Mouse (Mus musculus): ENCODE measurements around the gene Arhgef7.
"Not testable (repeated sequence)": the region's sequence is repeated elsewhere in the genome, so short reads cannot be mapped to it uniquely, and the experiment has no call there.

Gene Arhgef7

DNA sequence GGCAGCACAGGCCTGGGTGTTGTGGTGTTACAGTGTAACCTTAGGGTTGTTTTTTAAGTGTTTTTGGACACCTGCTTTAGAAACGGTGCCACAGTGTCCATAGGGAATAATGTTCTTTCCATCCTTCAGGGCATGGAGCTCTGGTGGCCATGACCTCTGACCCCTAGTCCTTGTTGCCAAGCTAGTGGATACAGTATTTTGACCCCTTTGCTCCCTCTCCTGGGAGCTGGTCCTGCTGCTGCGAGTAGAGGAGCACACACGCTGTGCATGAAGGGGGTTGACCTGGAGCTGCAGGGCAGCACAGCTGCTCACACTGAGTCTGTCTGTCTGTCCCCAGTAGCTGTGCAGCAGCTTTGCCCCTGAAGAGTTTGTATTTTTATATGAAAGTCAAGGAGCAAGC, 98.2 kb downstream of the Arhgef7 start:
- ATAC-seq (ENCODE audit: insufficient number of reproducible peaks, low FRiP score, low TSS enrichment) = no peak

GRCm38 (mm10) chr8:11827312-11827711, 99.8 kb downstream of the Arhgef7 start:
- ATAC-seq (ENCODE audit: insufficient number of reproducible peaks, low FRiP score, low TSS enrichment) = no peak

DNA sequence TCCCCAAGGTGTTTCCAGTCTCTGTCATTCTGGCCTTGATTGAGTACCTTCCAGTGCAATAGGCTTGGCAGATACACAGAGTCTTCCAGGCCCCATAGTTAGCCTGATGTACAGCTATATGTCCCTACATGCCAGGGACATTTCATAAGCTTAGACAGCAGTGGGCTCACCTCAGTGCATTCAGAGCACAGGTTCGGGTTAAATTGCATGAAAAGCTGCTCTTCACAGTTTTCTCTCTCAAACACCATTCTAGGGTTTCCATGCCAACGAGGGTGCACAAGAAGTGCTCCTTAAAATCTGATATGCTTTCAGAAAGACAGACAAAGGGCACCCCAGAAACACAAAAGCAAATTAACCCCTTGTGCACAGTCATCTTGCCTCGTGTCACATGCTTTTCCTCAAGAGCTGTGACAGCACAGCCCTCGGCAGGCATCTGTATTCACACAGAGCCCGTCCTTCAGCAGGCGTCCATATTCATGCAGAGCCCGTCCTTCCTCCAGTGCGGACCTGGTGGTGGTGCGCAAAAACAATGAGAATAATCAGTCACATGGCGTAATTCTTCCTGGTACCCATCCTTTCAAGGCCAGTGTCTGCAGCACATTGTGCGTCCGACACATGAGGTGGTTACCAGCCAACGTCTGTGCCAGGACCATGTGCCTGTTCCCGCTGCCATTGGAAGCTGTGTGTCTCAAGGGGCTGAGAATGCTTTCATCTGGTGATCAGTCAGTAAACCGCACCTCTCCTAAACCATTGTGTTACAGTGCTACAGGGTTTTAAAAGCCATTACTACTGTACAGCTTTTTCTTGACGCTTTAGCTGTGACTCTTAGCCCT, 102.9 kb downstream of the Arhgef7 start:
- ATAC-seq (ENCODE audit: insufficient number of reproducible peaks, low FRiP score, low TSS enrichment) = no peak

DNA sequence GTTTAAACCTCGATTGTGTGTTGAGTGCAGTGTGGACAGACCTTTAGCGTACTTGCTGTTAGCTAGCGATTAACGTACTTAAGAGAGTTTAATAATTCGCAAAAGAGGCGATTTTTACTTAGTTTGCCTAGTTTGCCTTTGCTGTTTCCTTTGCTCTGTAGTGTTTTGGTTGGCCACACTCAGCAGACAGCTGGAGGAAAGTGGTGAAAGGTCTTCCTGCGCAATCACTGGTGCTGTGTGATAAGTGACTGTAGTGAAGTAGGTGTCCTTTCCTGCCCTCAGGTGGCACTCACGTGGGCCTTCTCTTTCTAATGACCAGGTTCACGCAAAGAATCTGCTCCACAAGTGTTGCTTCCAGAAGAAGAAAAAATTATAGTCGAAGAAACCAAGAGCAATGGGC, 103.7 kb downstream of the Arhgef7 start:
- ATAC-seq (ENCODE audit: insufficient number of reproducible peaks, low FRiP score, low TSS enrichment) = no peak

DNA sequence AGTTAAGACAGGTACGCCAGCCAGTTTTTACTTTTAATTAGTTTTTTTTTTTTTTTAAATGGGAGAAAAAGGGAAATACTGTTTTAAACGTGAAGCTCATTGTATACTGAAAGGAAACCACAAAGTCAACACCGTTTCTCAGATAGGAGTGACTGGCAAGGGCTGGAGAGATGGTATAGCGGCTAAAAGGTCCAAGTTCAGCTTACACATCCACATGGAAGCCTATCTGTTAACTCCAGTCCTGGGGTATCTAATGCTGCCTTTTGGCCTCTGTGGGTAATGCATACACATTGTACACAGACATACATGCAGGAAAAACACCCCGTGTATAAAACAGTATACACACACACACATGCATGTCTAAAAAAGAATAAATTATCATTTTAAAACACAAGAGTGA, 104.4 kb downstream of the Arhgef7 start:
- no peak for ATAC-seq (ENCODE audit: insufficient number of reproducible peaks, low FRiP score, low TSS enrichment)

DNA sequence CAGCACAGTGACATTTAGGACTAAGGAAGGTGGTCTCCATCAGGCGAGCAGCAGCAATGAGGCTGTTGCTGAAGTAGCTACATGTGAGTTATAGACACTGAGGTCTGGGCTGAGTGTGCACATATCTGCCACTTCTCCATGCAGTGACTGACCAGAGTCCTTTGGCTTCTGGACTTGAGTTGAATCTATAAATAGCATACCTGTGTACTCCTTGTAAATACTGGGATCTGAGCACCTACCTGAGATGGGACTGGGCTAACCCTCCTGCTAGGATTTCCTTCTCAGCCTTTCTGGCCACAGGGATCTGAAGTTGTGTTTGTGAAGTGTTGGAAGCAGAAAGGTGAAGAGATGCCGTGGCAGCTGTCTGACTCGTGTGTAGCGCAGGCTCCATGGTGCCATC, 105.6 kb downstream of the Arhgef7 start:
- ATAC-seq (ENCODE audit: insufficient number of reproducible peaks, low FRiP score, low TSS enrichment) = no peak

DNA sequence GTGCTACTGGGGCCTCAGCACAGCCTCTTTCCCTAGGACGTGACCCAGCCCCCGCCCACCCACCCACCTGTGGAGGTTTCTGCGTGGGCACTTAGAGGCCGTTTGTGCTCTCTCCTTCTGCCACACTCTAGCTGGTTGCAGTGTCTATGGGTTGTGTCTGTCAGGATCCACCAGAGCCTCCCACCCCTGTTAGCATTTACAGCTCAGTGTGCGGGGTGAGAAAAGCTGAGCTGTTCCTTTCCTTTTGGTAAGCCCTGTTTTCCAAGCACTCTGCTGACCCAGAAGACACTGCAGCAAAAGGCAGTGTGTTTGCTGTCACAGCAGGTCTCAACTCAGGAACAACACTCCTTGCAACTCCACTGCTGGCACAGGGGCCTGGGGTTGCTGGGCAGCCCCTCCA, 106.7 kb downstream of the Arhgef7 start:
- no peak for ATAC-seq (ENCODE audit: insufficient number of reproducible peaks, low FRiP score, low TSS enrichment)

GRCm38 (mm10) chr8:11834691-11835090, 107.2 kb downstream of the Arhgef7 start:
- no peak for ATAC-seq (ENCODE audit: insufficient number of reproducible peaks, low FRiP score, low TSS enrichment)

- ATAC-seq (ENCODE audit: insufficient number of reproducible peaks, low FRiP score, low TSS enrichment) = no peak
Measured at GRCm38 (mm10) chr8:11840174-11840573, 112.7 kb downstream of the Arhgef7 start, which contains the start of gene Tex29. Tex29 (plus strand) TSS chr8:11840474.

DNA sequence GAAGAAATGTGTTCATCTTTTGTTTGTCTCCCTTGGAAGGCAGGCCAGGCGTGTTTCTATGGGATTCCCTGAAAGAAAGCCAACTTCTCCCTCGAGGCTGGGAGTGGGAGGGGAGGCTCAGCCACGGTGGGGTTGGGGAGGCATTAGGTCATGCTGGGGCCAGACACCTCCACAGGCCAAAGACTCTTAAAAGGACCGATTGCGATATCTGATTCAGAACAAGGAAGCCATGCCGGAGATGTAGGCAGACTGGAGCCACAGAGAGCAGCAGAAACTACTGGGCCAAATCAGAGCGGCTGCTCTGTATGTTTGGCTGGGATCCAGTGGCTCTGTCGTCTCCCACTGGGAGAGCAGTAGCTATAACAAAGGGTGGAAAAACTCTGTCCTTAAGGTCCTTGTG, 114.0 kb downstream of the Arhgef7 start:
- 0 out of 2 replicates have a peak, but pooled peaks have one; percentile 23 for ATAC-seq (ENCODE audit: insufficient number of reproducible peaks, low FRiP score, low TSS enrichment)

GRCm38 (mm10) chr8:11842757-11843156, 115.2 kb downstream of the Arhgef7 start:
- no peak for ATAC-seq (ENCODE audit: insufficient number of reproducible peaks, low FRiP score, low TSS enrichment)

DNA sequence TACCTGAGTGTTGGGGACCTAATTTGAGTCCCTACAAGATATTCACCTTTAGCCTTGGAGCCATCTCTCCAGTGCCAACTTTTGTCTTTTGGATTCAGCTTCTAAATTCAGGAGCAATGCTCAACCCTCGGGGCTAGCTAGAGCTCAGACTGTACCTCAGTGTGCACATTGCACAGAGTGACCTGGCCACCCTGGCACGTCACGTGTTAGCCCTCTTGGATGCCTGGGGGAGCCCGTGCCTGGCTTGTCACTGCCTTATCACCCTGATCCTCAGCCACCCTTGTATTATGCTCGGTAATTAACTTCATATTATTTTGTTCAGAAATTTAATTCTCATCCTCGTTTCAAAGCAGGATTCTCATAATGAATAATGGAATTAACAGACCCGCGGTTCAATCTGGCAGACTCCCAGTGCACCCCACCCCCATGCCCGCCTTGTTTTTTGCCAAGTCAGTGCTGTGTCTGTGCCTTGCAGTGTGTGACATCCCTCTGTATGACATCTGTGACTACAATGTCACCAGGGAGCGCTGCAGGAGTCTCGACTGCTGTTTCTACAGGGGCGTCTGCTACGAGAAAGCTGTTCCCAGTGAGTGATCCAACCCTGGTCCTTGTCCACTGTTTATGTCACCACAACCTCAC, 116.3 kb downstream of the Arhgef7 start:
- no peak for ATAC-seq (ENCODE audit: insufficient number of reproducible peaks, low FRiP score, low TSS enrichment)

- no peak for ATAC-seq (ENCODE audit: insufficient number of reproducible peaks, low FRiP score, low TSS enrichment)
Measured at GRCm38 (mm10) chr8:11844316-11844685, 116.8 kb downstream of the Arhgef7 start.

- no peak for ATAC-seq (ENCODE audit: insufficient number of reproducible peaks, low FRiP score, low TSS enrichment)
Measured at GRCm38 (mm10) chr8:11846807-11847206, 119.3 kb downstream of the Arhgef7 start.

DNA sequence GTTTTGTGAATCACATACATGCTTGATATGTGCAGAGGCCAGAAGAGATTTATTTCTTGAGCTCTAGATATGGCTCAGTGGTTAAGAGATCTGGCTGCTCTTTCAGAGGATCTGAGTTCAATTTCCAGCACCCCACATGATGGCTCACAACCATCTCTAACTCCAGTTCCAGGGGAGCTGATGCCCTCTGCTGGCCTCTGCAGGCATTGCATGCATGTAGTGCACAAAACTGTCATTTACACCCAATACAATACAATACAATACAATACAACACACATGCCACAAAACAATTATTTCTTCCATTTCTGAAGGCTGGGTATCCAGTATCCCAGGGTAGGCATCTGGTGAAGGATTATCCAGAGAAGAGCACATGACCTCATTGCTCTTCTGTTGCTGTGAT, 140.3 kb downstream of the Arhgef7 start:
- no peak for ATAC-seq (ENCODE audit: insufficient number of reproducible peaks, low FRiP score, low TSS enrichment)

- not testable (repeated sequence) for ATAC-seq (ENCODE audit: insufficient number of reproducible peaks, low FRiP score, low TSS enrichment)
Measured at GRCm38 (mm10) chr8:11874227-11874626, 146.7 kb downstream of the Arhgef7 start.

DNA sequence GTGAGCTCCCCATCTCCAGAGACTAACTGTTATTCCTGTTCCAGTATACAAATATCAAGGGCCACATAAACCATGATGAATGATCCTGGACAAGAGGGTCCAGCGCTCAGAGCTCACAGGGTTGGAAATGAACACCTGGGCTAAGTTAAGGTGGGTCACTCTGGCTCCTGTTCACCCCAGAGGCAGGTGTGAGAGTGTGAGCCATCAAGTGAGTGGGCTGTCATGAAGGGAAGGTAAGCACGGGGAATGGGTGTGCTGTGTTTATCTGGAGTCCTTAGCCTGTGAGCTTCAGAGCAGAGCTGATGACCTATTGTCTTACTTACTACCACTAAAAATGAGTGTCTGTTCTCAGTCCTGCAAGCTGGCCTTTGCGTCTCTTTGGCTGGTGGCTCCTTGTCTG, 157.1 kb downstream of the Arhgef7 start:
- no peak for ATAC-seq (ENCODE audit: insufficient number of reproducible peaks, low FRiP score, low TSS enrichment)
